Mouse (Mus musculus) liver, embryonic 15.5 days (tissue): Measurements from ENCODE around the gene Prkce. TPM values are rescaled to one million over a fixed set of nuclear protein-coding genes. Genes with fewer than 3 reads are reported as not detected.

ENCODE experiments used
- ATAC-seq: fragments of 200-750 bp; cut with Nextera tagmentation; 2 replicates; pipeline ENCODE4 v1.8.0; 2017; ENCODE audit warnings: moderate number of reproducible peaks, mild to moderate bottlenecking, moderate library complexity; ENCODE audit not compliant: insufficient read depth
- H3K27ac ChIP-seq: fragments of 300-500 bp; sonication (generic); replicated peaks from 2 replicates; pipeline ENCODE4 v1.5.1; 2015; ENCODE audit warnings: mild to moderate bottlenecking, inconsistent platforms
- H3K27me3 ChIP-seq: fragments of 300-500 bp; sonication (generic); 2 replicates; pipeline ENCODE4 v1.6.1; 2015; ENCODE audit warnings: mild to moderate bottlenecking, inconsistent platforms
- H3K36me3 ChIP-seq: fragments of 300-500 bp; sonication (generic); replicated peaks from 2 replicates; pipeline ENCODE4 v1.6.1; 2015; ENCODE audit warnings: moderate library complexity, mild to moderate bottlenecking, inconsistent platforms
- H3K4me1 ChIP-seq: fragments of 300-500 bp; sonication (generic); replicated peaks from 2 replicates; pipeline ENCODE4 v1.6.1; 2015; ENCODE audit warnings: inconsistent platforms
- H3K4me2 ChIP-seq: fragments of 300-500 bp; sonication (generic); 2 replicates; pipeline ENCODE4 v1.6.1; 2015; ENCODE audit warnings: moderate library complexity, mild to moderate bottlenecking, inconsistent platforms
- H3K4me3 ChIP-seq: fragments of 300-500 bp; sonication (generic); replicated peaks from 2 replicates; pipeline ENCODE4 v1.5.1; 2015; ENCODE audit warnings: mild to moderate bottlenecking, inconsistent platforms
- H3K9ac ChIP-seq: fragments of 300-500 bp; sonication (generic); 2 replicates; pipeline ENCODE4 v1.6.1; 2015; ENCODE audit warnings: moderate library complexity, mild to moderate bottlenecking, inconsistent platforms
- H3K9me3 ChIP-seq: fragments of 300-500 bp; sonication (generic); replicated peaks from 2 replicates; pipeline ENCODE4 v1.6.1; 2016; ENCODE audit warnings: inconsistent platforms
- WGBS: fragments of 180-500 bp; shearing (Covaris S2); methylation state at CpG from one replicate; pipeline ENCODE4 v1.1.7; 2015; ENCODE audit warnings: mixed read lengths; ENCODE audit not compliant: insufficient replicate concordance; 5-methylcytosine and 5-hydroxymethylcytosine counted together
- polyA plus RNA-seq: library from polyadenylated mRNA; unstranded; fragments of >200 nt; fragmentation: Nextera tagmentation; extraction: Ambion mirVana; gene quantifications from 2 replicates; pipeline ENCODE4 v1.2.1, GENCODE M21; 2015

The Prkce gene
- polyA plus RNA-seq, 1 experiment from 2014 or later, result 0.79 TPM

DNA sequence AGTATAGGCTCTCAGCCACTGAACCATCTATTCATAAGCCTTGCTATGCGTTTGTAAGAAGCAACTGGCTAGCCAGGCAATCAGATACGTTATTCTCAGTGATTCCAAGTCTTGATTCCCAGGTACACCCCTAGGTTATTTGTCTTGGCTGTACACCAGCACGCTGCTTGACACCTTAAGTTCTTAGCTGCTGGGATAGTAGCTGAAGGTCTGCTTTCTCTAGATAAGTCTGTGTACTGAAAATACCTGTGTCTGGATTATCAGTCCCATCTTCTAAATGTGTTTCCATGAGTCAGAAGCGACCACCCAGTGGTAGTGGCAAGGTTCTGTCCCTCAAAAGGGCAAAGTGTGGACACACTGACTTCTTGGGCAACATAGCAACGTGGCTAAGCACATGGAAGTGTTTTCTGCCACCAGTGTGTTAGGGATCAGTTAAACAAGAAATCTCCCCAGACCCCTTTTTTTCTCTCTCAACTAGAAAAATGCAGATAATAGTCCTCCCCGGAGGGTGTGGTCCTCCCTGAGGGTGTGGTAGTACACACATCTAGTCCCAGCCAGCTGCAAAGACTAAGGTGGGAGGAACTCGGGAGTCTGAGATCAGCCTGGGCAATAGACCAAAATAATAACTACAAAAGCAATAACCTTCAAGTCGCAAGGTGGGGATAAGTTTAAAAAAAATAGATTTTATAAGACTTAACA, 442.8 kb downstream of the Prkce start:
- WGBS, result 40% methylated on average over 8 of the region's 8 CpGs
- H3K27me3 ChIP-seq, result no peaks in the 10 kb centered on the region

DNA sequence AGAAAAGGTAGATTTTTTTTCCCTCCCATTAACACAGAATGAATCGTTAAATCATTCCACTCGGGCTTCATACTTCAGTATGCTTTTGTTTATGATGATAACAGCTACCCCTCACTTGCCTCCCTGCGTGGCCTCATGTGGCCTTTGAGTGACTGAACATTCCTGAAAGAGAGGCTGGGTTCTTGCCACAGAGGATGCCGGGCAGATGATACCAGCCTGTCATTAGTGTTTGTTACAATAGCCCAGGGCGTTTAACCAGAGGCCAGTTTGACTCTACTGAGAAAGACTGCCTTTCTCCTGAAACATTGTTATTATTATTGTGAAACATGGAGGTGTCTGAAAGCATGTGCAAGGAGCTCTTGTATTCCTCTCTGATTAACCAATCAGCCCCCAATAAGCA, 444.2 kb downstream of the Prkce start:
- no peak overlapping the region for H3K4me3 ChIP-seq
- H3K27ac ChIP-seq, result no peak overlapping the region
- H3K27me3 ChIP-seq, result no peaks in the 10 kb centered on the region
- H3K4me1 ChIP-seq, result no peaks in the 10 kb centered on the region; the same call in 1 of the 2 replicates
- no peak overlapping the region for H3K9ac ChIP-seq
- H3K36me3 ChIP-seq, result no peaks in the 10 kb centered on the region
- H3K4me2 ChIP-seq, result no peak overlapping the region
- no peak for ATAC-seq
- WGBS, result 52% methylated on average over 5 of the region's 5 CpGs
- H3K9me3 ChIP-seq, result no peaks in the 10 kb centered on the region

More for the DNA sequence above, 442.8 kb downstream of the Prkce start:
- no peaks in the 10 kb centered on the region for H3K9me3 ChIP-seq
- H3K36me3 ChIP-seq, result no peaks in the 10 kb centered on the region
- no peak overlapping the region for H3K4me3 ChIP-seq
- no peak overlapping the region for H3K4me2 ChIP-seq
- H3K9ac ChIP-seq, result no peak overlapping the region
- no peak overlapping the region for H3K27ac ChIP-seq
- ATAC-seq, result no peak
- H3K4me1 ChIP-seq, result no peaks in the 10 kb centered on the region; the same call in 1 of the 2 replicates

DNA sequence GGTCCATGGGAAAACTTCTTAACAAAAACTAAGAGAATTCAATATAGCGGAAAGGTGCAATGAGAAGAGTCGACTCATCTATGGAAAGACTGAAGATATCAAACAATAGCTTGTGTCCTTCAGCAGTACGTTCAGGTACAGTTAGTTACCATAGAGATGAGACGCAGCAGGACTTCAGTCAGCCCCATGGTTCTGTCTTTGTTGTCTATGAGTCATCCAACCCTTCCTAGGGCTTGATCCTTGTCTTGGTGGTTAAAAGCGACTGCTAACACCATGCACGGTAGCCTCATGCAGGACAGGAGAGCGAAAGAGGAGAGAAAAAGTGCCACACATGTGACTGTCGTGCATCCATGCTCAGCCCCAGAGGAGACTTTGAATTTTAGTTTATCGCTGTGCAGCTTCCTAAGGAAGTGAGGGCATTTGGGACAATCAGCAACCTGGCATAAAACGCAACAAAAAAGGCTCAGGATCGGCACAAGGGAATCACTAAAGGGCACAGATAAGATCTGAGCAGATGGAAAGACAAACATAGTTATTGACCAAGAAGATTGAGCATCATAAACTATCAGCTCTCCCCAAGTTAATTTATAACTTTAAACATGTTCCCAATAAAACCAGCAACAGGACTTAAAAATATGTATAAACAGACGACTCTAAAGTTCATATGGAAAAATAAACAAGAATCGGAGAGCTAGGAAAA, 448.2 kb downstream of the Prkce start:
- no peak overlapping the region for H3K4me3 ChIP-seq
- ATAC-seq, result no peak
- H3K9ac ChIP-seq, result no peak overlapping the region
- no peaks in the 10 kb centered on the region for H3K27me3 ChIP-seq
- H3K9me3 ChIP-seq, result no peaks in the 10 kb centered on the region
- WGBS, result 66% methylated on average over 13 of the region's 13 CpGs
- no peaks in the 10 kb centered on the region for H3K4me1 ChIP-seq
- H3K36me3 ChIP-seq, result no peaks in the 10 kb centered on the region
- H3K27ac ChIP-seq, result no peak overlapping the region
- H3K4me2 ChIP-seq, result no peak overlapping the region

DNA sequence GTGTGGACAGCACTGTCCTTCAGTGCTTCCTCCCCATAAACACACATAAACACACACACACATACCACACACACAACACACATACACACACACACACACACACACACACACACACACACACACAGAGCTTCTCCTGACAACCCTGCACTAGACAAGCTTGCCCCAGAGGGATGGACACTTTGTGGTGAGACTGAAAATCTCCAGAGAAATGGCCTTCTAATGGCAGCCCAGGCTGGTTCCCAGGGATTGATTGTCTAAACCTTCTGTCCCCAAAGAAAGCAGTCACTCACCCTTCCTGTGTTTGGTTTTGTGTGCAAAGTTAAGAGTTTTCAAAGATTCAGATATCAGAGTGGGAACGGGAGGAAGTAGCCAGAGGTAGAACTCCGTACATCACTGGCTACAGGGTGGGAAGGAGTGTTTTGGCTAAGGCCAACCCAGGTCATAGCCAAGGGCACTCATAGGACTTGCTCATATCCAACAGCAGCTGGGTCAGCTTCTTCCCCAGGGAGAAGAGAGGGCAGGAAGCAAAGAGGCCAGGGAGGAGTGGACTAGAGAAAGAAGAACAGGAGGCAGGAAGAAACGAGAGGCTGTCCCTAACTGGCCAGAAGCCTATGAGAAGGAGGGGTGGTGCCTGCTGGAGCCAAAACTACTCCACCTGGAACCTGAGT, 450.1 kb downstream of the Prkce start:
- Histone ChIP-seq H3K27me3 (no peaks in the 10 kb centered on the region), H3K4me2 (no peak overlapping the region), H3K4me1 (no peaks in the 10 kb centered on the region), H3K27ac (no peak overlapping the region), H3K9ac (no peak overlapping the region), H3K4me3 (no peak overlapping the region), H3K36me3 (no peaks in the 10 kb centered on the region), H3K9me3 (no peaks in the 10 kb centered on the region)
- ATAC-seq, result no peak
- 42% methylated on average over 3 of the region's 3 CpGs for WGBS

DNA sequence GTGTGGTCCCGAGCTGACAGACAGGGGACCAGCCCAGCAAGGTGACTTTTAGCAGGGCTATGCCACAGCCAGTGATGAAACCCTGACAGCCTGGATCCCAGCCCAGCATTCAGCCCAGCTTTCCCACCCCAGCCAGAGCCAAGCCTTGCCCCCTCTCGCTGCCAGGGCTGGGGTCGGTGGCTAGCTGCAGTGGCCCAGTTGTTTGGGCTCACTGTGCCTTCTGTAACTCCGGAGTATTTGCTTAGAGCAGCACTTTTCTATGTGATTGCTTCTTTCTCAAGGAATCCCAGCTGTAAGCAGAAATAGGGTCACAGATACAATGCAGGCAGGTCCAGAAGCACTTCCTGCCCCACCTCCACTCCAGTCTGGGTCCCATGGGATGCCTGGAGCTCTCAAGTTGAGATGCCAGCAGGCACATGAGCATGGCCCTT, 450.9 kb downstream of the Prkce start:
- Histone ChIP-seq H3K4me2 (no peak overlapping the region), H3K4me3 (no peak overlapping the region), H3K9me3 (no peaks in the 10 kb centered on the region), H3K9ac (no peak overlapping the region), H3K27me3 (no peaks in the 10 kb centered on the region), H3K27ac (no peak overlapping the region), H3K4me1 (no peaks in the 10 kb centered on the region), H3K36me3 (no peaks in the 10 kb centered on the region)
- ATAC-seq, result no peak
- WGBS, result 45% methylated on average over 4 of the region's 4 CpGs

DNA sequence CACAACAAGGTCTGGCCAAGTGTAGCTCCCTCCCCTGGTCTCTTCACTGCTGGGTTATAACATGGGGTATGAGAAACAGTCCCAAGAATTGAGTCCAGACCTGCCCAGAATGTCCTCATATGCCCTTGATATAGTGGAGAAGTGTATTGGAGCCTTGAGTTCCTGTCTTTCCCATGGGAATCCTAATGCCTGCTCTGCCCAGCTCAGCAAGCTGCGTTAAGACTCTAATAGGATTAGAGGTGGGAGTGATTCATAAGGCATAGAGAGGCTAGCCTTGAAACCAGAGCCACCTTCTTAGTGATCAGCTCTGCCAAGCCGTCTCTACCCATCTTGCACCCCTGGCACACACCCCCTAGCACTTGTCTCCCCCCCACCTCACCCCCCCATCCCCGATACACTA, 455.3 kb downstream of the Prkce start:
- no peak for ATAC-seq

DNA sequence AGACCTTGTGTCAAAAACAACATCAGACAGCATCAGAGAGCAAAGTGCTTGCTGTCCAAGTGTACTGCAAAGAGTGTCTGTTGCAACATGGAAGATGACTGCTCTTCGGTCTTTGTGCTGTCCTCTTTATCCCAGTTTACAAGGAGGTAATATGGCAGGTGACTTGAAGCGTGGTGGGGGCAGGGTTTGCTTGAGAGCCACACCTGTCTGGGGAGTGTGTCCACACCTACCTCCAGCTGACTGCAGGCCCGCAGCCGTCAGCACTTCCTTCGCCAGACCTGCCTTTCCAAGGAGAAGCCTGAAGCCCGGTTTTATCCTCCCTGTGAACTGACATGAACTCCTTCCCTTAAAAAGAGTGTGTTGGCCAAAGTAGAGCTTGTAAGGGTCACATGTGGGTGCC, 458.9 kb downstream of the Prkce start:
- no peak overlapping the region for H3K27ac ChIP-seq
- no peak overlapping the region for H3K9ac ChIP-seq
- no peaks in the 10 kb centered on the region for H3K36me3 ChIP-seq
- H3K27me3 ChIP-seq, result no peaks in the 10 kb centered on the region
- no peaks in the 10 kb centered on the region for H3K9me3 ChIP-seq
- H3K4me2 ChIP-seq, result no peak overlapping the region
- 71% methylated on average over 6 of the region's 6 CpGs for WGBS
- no peaks in the 10 kb centered on the region for H3K4me1 ChIP-seq
- no peak for ATAC-seq
- H3K4me3 ChIP-seq, result no peak overlapping the region

More for the DNA sequence above, 455.3 kb downstream of the Prkce start:
- Histone ChIP-seq H3K9ac (no peak overlapping the region), H3K36me3 (no peaks in the 10 kb centered on the region), H3K4me1 (no peaks in the 10 kb centered on the region), H3K4me3 (no peak overlapping the region), H3K27me3 (no peaks in the 10 kb centered on the region), H3K27ac (no peak overlapping the region), H3K9me3 (no peaks in the 10 kb centered on the region), H3K4me2 (no peak overlapping the region)
- 74% methylated on average over 3 of the region's 3 CpGs for WGBS

DNA sequence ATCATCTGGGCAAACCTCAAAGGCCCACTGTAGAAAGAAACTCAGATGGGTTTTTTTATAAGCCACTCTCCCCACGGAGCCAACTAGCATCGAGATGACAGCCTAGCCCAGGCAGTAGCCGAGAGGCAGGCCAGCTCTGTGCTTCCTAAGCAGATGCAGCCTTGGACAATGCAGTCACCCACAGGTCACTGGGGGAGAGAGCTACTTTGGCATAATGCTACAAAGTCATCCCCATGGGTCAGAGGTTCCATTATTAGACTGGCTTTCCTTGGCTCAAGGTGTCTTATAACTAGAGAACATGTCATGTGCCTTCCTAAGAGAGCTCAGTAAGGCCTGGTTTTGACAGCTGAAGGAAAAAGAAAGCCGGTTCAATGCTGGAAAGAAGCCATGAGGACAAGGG, 465.5 kb downstream of the Prkce start:
- no peak for ATAC-seq
- Histone ChIP-seq H3K27me3 (no peaks in the 10 kb centered on the region), H3K4me2 (no peak overlapping the region), H3K36me3 (no peaks in the 10 kb centered on the region), H3K4me1 (no peaks in the 10 kb centered on the region), H3K4me3 (no peak overlapping the region), H3K27ac (no peak overlapping the region), H3K9me3 (no peaks in the 10 kb centered on the region), H3K9ac (no peak overlapping the region)
- 56% methylated on average over 4 of the region's 4 CpGs for WGBS

DNA sequence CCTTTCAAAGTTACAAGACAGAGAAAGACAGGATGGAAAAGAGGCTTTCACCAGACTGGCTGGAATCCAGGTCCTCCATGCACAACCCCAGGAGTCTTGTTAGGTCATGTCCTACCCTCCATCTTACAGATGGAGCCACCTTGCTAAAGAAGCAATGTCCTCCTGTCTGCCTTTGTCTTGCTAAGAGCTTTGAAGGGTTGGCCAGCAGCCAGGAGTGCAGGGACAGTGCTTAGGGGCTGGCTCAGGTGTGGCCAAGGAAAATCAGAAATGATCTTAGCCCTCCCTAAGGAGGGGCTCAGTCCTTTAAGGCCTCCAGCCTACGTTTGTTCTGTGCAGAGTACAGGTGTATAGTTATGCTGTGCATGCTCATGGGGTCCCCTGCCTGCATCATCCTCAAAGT, 469.7 kb downstream of the Prkce start:
- no peaks in the 10 kb centered on the region for H3K36me3 ChIP-seq
- no peak overlapping the region for H3K4me3 ChIP-seq
- no peaks in the 10 kb centered on the region for H3K4me1 ChIP-seq
- no peak for ATAC-seq
- H3K27me3 ChIP-seq, result no peaks in the 10 kb centered on the region
- H3K27ac ChIP-seq, result no peak overlapping the region
- H3K9me3 ChIP-seq, result no peaks in the 10 kb centered on the region
- no peak overlapping the region for H3K4me2 ChIP-seq
- H3K9ac ChIP-seq, result no peak overlapping the region
- 52% methylated on average over 1 of the region's 1 CpGs for WGBS

DNA sequence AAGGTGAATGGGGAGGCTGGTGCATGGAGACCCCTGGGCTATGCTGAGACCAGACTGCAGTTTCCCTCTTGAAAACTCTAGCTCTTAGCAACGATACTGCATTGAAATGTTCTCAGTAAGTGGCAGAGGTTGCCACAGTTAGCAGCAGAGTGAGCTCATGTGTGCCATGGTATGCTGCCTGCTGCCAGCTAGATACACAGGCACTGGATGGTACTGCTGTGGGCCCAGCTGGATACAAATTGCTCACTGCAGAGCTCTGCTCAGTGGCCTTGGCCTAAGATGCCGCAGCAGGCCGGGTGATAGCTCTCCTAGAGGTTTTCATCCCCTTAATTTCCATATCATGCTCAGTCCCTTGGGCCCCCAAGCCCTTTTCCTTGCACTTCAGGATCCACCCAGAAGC, 471.7 kb downstream of the Prkce start:
- Histone ChIP-seq H3K4me3 (no peak overlapping the region), H3K36me3 (no peaks in the 10 kb centered on the region), H3K4me2 (no peak overlapping the region), H3K9ac (no peak overlapping the region), H3K27ac (no peak overlapping the region), H3K27me3 (no peaks in the 10 kb centered on the region), H3K9me3 (no peaks in the 10 kb centered on the region), H3K4me1 (no peaks in the 10 kb centered on the region)
- ATAC-seq, result no peak
- 66% methylated on average over 3 of the region's 3 CpGs for WGBS

DNA sequence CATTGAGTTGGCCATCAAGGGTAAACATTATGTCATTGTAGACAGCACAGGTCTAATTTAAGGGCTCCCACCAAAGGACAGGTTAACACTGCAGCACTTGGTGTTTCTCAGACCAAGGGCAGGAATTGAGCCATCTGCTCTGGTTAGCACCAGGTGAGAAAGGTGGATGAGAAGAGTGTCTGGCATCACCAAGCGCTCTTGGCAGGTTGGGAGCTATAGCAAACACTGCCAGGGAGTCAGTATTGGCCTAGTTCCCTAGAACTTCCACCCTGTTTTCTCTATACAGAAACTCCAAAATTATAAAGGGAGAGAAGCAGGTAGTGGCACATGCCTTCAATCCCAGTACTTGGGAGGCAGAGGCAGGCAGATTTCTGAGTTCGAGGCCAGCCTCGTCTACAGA, 479.6 kb downstream of the Prkce start:
- Histone ChIP-seq H3K27ac (no peak overlapping the region), H3K4me3 (no peak overlapping the region), H3K4me1 (no peaks in the 10 kb centered on the region), H3K4me2 (no peak overlapping the region), H3K9me3 (no peaks in the 10 kb centered on the region), H3K36me3 (no peaks in the 10 kb centered on the region), H3K9ac (no peak overlapping the region), H3K27me3 (no peaks in the 10 kb centered on the region)
- 76% methylated on average over 3 of the region's 3 CpGs for WGBS
- no peak for ATAC-seq
